Mouse (Mus musculus): Measurements from ENCODE around the gene Hnrnpk. TPM values are rescaled to one million over a fixed set of nuclear protein-coding genes. Genes with fewer than 3 reads are reported as not detected.
A peak's percentile ranks its signal among the peaks of the same experiment; 100 is the strongest.
"Not testable (repeated sequence)": the region's sequence is repeated elsewhere in the genome, so short reads cannot be mapped to it uniquely, and the experiment has no call there.

Gene Hnrnpk
- total RNA-seq, 2 experiments from 2014 or later, result 504 to 564 TPM

- DNase-seq, result no peak
These were observed 14.8 kb downstream of the Hnrnpk start for GRCm38 (mm10) chr13:58388379-58388778.

- peak; percentile 63 for DNase-seq
These were observed 15.2 kb downstream of the Hnrnpk start for GRCm38 (mm10) chr13:58387948-58388347.

GRCm38 (mm10) chr13:58385547-58385920, 17.6 kb downstream of the Hnrnpk start:
- no peak for DNase-seq

GRCm38 (mm10) chr13:58384779-58385546, 18.2 kb downstream of the Hnrnpk start, which contains the start of gene 2210016F16Rik:
2210016F16Rik (minus strand) TSS chr13:58385225.
- peak; percentile 68 for DNase-seq

GRCm38 (mm10) chr13:58384371-58384770, 18.8 kb downstream of the Hnrnpk start:
- no peak for DNase-seq

- no peak for DNase-seq
These were observed 30.0 kb downstream of the Hnrnpk start for GRCm38 (mm10) chr13:58373153-58373470.

GRCm38 (mm10) chr13:58372278-58373152, 30.6 kb downstream of the Hnrnpk start:
- DNase-seq, result no peak

GRCm38 (mm10) chr13:58368835-58369234, 34.3 kb downstream of the Hnrnpk start:
- DNase-seq, result no peak

GRCm38 (mm10) chr13:58367641-58368040, 35.5 kb downstream of the Hnrnpk start:
- DNase-seq, result no peak

GRCm38 (mm10) chr13:58366373-58366772, 36.8 kb downstream of the Hnrnpk start:
- no peak for DNase-seq

- not testable (repeated sequence) for DNase-seq
These were observed 38.0 kb downstream of the Hnrnpk start for GRCm38 (mm10) chr13:58365179-58365578.

- DNase-seq, result no peak
These were observed 38.6 kb downstream of the Hnrnpk start for GRCm38 (mm10) chr13:58364353-58365175.

GRCm38 (mm10) chr13:58359304-58359653, 43.9 kb downstream of the Hnrnpk start:
- no peak for DNase-seq

- DNase-seq, result peak; percentile 79
These were observed 44.4 kb downstream of the Hnrnpk start, which contains the start of gene Kif27 for GRCm38 (mm10) chr13:58358629-58359303. Kif27 (minus strand) TSS chr13:58359122.

- DNase-seq, result no peak
These were observed 50.1 kb downstream of the Hnrnpk start for GRCm38 (mm10) chr13:58352996-58353395.

- DNase-seq, result no peak
These were observed 52.5 kb downstream of the Hnrnpk start for GRCm38 (mm10) chr13:58350606-58351005.

- no peak for DNase-seq
These were observed 58.6 kb downstream of the Hnrnpk start for GRCm38 (mm10) chr13:58344505-58344904.
